In the genomic region with DNA sequence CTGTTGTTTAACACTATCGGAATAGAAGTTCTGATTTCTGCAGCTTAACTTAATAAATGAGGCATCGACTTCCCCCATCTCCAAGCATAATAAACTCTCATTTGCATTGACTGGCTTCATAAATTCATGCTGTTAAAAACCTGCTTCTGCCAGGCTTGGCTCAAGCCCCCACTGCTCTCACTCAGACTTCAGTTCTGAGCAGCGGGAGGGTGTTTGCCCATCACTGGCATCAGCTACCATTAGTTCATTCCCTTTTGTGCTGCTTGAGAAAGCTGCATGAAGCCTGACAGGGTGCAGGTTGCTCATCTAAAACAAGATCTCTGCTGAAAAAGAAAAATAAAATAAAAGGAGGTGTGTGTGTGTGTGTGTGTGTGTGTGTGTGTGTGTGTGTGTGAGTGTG, we compare ENCODE assay signal across 22 mouse cellular contexts.
DNase-seq lines count a peak whose midpoint lies in the region; ATAC-seq and TF ChIP-seq lines count a peak whose summit lies in the region.
"Had no signal": no experiment of that assay in that cellular context is flagged by ENCODE, and none has a peak within 500 bp of the region (broad histone marks: within the 10 kb centered on the region; RNA-seq: fewer than 3 reads in every experiment).

No protein-coding gene starts in this region.

- peak; percentile 60 for DNase-seq in hindbrain, postnatal 0 days (ENCODE audit: low spot score)
- DNase-seq in hindbrain, embryonic 14.5 days (ENCODE audit: low spot score): no peak
- peak; percentile 54 for DNase-seq in cerebellum, adult 9-10 months
- peak; percentile 51 for DNase-seq in forebrain, postnatal 0 days
- no peak for DNase-seq in layer of hippocampus, adult 8-10 months (ENCODE audit: low spot score in 2 of 2)
- no peak for DNase-seq in liver, embryonic 11.5 days (ENCODE audit: low spot score)
- no peak for DNase-seq in adrenal gland, postnatal 14 days
- DNase-seq: B cell, adult 2 months; heart, adult 18-20 months; heart, postnatal 4 days; kidney, adult 2 months; kidney, postnatal 10 days; lung, adult 18-20 months; right cerebral cortex, postnatal 14 days; thymus, adult 18-20 months; thymus, postnatal 4 days had no signal

- H3K9ac ChIP-seq in hindbrain, postnatal 0 days (replicated peaks; ENCODE audit: low read length): no peak overlapping the region
- H3K9ac ChIP-seq in hindbrain, embryonic 14.5 days: no peak overlapping the region
- H3K9ac ChIP-seq in forebrain, postnatal 0 days: no peak overlapping the region
- no peak overlapping the region for H3K9ac ChIP-seq in liver, embryonic 11.5 days (ENCODE audit: low read depth, low read length)
- H3K9ac ChIP-seq: stomach, embryonic 15.5 days had no signal

- no peak for TF ChIP-seq CTCF in hindbrain, postnatal 0 days (IDR thresholded peaks at IDR 0.05; ENCODE audit: low read depth)
- no peak for TF ChIP-seq CTCF in forebrain, postnatal 0 days (IDR thresholded peaks at IDR 0.05; ENCODE audit: low read depth)

- no peaks in the 10 kb centered on the region for H3K9me3 ChIP-seq in hindbrain, postnatal 0 days (ENCODE audit: low read length)
- no peaks in the 10 kb centered on the region for H3K9me3 ChIP-seq in hindbrain, embryonic 14.5 days (ENCODE audit: control insufficient read depth, low read length)
- no peaks in the 10 kb centered on the region for H3K9me3 ChIP-seq in forebrain, postnatal 0 days (ENCODE audit: low read length)
- no peaks in the 10 kb centered on the region for H3K9me3 ChIP-seq in liver, embryonic 11.5 days (ENCODE audit: control insufficient read depth, low read length)
- H3K9me3 ChIP-seq: embryonic facial prominence, embryonic 10.5 days; limb, embryonic 10.5 days; megakaryocyte, embryonic 14.5 days; stomach, embryonic 15.5 days had no signal

- no peak overlapping the region for H3K4me3 ChIP-seq in hindbrain, postnatal 0 days (ENCODE audit: low read length)
- H3K4me3 ChIP-seq in hindbrain, embryonic 14.5 days (replicated peaks; ENCODE audit: low read length): no peak overlapping the region
- no peak overlapping the region for H3K4me3 ChIP-seq in forebrain, postnatal 0 days (ENCODE audit: low read depth, low read length)
- H3K4me3 ChIP-seq in liver, embryonic 11.5 days (ENCODE audit: low read depth, low read length): no peak overlapping the region
- H3K4me3 ChIP-seq: embryonic facial prominence, embryonic 10.5 days; layer of hippocampus, adult 2 months; limb, embryonic 10.5 days; megakaryocyte, embryonic 14.5 days; stomach, embryonic 15.5 days had no signal

- H3K4me1 ChIP-seq in hindbrain, postnatal 0 days (ENCODE audit: insufficient read depth, low read length): no peaks in the 10 kb centered on the region
- H3K4me1 ChIP-seq in hindbrain, embryonic 14.5 days (replicated peaks; ENCODE audit: control insufficient read depth, insufficient read depth, low read length): no peaks in the 10 kb centered on the region
- H3K4me1 ChIP-seq in forebrain, postnatal 0 days (ENCODE audit: insufficient read depth): no peaks in the 10 kb centered on the region
- no peaks in the 10 kb centered on the region for H3K4me1 ChIP-seq in liver, embryonic 11.5 days (replicated peaks; ENCODE audit: control insufficient read depth, insufficient read depth, low read length)
- H3K4me1 ChIP-seq: embryonic facial prominence, embryonic 10.5 days; limb, embryonic 10.5 days; megakaryocyte, embryonic 14.5 days; stomach, embryonic 15.5 days had no signal

- WGBS in hindbrain, postnatal 0 days: 25% methylated on average over 3 of the region's 3 CpGs
- WGBS in hindbrain, embryonic 14.5 days: 44% methylated on average over 3 of the region's 3 CpGs
- WGBS in forebrain, postnatal 0 days: 25% methylated on average over 3 of the region's 3 CpGs
- WGBS in liver, embryonic 11.5 days: 72% methylated on average over 3 of the region's 3 CpGs

- ATAC-seq in hindbrain, postnatal 0 days: peak; percentile 58; the same call in 1 of the 2 replicates
- ATAC-seq in hindbrain, embryonic 14.5 days (ENCODE audit: low FRiP score): no peak
- peak; percentile 65 for ATAC-seq in cerebellum, adult (ENCODE audit: insufficient number of reproducible peaks, low FRiP score, low TSS enrichment)
- ATAC-seq in forebrain, postnatal 0 days: peak; percentile 71; the same call in 1 of the 2 replicates
- no peak for ATAC-seq in liver, embryonic 11.5 days (replicated peaks; ENCODE audit: low FRiP score)

- H3K27ac ChIP-seq in hindbrain, postnatal 0 days: no peak overlapping the region
- no peak overlapping the region for H3K27ac ChIP-seq in hindbrain, embryonic 14.5 days
- H3K27ac ChIP-seq in forebrain, postnatal 0 days (ENCODE audit: low read depth, low read length): no peak overlapping the region
- H3K27ac ChIP-seq in liver, embryonic 11.5 days (ENCODE audit: low read depth, low read length): no peak overlapping the region
- H3K27ac ChIP-seq: embryonic facial prominence, embryonic 10.5 days; limb, embryonic 10.5 days; stomach, embryonic 15.5 days had no signal

- no peak overlapping the region for H3K4me2 ChIP-seq in hindbrain, postnatal 0 days (ENCODE audit: low read depth, low read length)
- H3K4me2 ChIP-seq in hindbrain, embryonic 14.5 days (replicated peaks): no peak overlapping the region
- H3K4me2 ChIP-seq in forebrain, postnatal 0 days (ENCODE audit: low read depth): no peak overlapping the region
- no peak overlapping the region for H3K4me2 ChIP-seq in liver, embryonic 11.5 days
- H3K4me2 ChIP-seq: stomach, embryonic 15.5 days had no signal

- H3K27me3 ChIP-seq in hindbrain, postnatal 0 days (ENCODE audit: insufficient read depth, low read length): no peaks in the 10 kb centered on the region
- no peaks in the 10 kb centered on the region for H3K27me3 ChIP-seq in hindbrain, embryonic 14.5 days (ENCODE audit: control insufficient read depth, insufficient read depth, low read length)
- H3K27me3 ChIP-seq in forebrain, postnatal 0 days (ENCODE audit: insufficient read depth, low read length): no peaks in the 10 kb centered on the region
- no peaks in the 10 kb centered on the region for H3K27me3 ChIP-seq in liver, embryonic 11.5 days (replicated peaks; ENCODE audit: control insufficient read depth, insufficient read depth, low read length)
- H3K27me3 ChIP-seq: megakaryocyte, embryonic 14.5 days; stomach, embryonic 15.5 days had no signal

- H3K36me3 ChIP-seq in hindbrain, postnatal 0 days (ENCODE audit: insufficient read depth, low read length): no peaks in the 10 kb centered on the region
- H3K36me3 ChIP-seq in hindbrain, embryonic 14.5 days (replicated peaks; ENCODE audit: control insufficient read depth, insufficient read depth): no peaks in the 10 kb centered on the region
- no peaks in the 10 kb centered on the region for H3K36me3 ChIP-seq in forebrain, postnatal 0 days (ENCODE audit: insufficient read depth)
- H3K36me3 ChIP-seq in liver, embryonic 11.5 days (ENCODE audit: control insufficient read depth, insufficient read depth, low read length): no peaks in the 10 kb centered on the region
- H3K36me3 ChIP-seq: embryonic facial prominence, embryonic 10.5 days; limb, embryonic 10.5 days; stomach, embryonic 15.5 days had no signal

Comparison
In these comparisons a context has a peak if more than half of its experiments do, and no peak if none do; other contexts are left out.
1. ATAC-seq: peak in hindbrain, postnatal 0 days (single experiment), cerebellum, adult (single experiment) and forebrain, postnatal 0 days (single experiment); none in hindbrain, embryonic 14.5 days (single experiment) and liver, embryonic 11.5 days (single experiment).
2. DNase-seq: peak in hindbrain, postnatal 0 days (single experiment), cerebellum, adult 9-10 months (single experiment) and forebrain, postnatal 0 days (single experiment); none in hindbrain, embryonic 14.5 days (single experiment), layer of hippocampus, adult 8-10 months (0 of 2), liver, embryonic 11.5 days (single experiment) and adrenal gland, postnatal 14 days (single experiment).